Mouse (Mus musculus) inflammation-experienced regulatory T-cells, adult 6 months (primary cell): ENCODE results near the gene Stk10. TPM values are rescaled to one million over a fixed set of nuclear protein-coding genes. Genes with fewer than 3 reads are reported as not detected.

Source experiments
- ATAC-seq: one replicate; pipeline ENCODE4 v1.8.0; 2017
- polyA plus RNA-seq, 3 experiments: library from polyadenylated mRNA; unstranded; fragments of 100-300 nt; shearing (Covaris generic); gene quantifications; one replicate each; pipeline ENCODE4 v1.2.1; 2017

Gene Stk10
- polyA plus RNA-seq, 3 experiments from 2014 or later: 70.6 to 116 (median 97.1) TPM

DNA sequence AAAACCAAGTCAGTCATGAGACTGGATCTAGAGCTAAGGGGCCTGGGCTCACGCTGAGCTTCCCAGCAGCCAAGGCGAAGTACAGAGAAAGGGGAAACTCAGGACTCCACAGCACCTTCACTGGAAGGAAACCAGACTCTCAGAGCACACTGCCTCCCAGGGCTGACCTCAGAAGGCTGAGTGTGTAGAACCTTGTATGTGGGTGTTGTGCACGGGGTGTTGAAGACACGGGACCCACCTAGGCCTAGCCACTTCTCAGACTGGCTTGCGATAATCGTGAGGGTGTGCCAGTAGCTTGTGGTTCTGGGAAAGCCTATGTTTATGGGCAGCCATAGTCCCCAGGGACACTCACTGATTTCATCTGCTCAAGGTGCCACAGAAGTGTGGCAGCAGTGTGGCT lies 38.0 kb downstream of the Stk10 start:
- peak; percentile 64 for ATAC-seq

DNA sequence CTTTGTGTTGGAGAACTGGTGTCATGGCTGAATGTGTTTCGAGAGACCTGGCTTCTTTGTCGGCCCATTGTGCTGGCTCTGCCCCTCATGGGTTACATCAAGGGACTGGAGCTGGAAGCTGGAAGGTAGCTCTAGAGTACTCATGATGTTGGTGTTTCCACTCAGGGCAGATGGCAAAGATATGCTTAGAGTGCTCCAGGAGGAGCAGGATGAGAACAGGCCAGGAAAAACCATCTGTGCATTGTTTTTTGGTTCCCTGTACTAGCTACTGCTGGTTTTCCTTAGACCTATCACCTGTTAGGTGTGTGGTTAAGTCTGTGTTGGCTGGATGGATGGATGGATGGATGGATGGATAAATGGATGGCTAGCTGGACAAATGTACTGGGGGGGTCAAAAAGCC lies 40.6 kb downstream of the Stk10 start:
- ATAC-seq: no peak

DNA sequence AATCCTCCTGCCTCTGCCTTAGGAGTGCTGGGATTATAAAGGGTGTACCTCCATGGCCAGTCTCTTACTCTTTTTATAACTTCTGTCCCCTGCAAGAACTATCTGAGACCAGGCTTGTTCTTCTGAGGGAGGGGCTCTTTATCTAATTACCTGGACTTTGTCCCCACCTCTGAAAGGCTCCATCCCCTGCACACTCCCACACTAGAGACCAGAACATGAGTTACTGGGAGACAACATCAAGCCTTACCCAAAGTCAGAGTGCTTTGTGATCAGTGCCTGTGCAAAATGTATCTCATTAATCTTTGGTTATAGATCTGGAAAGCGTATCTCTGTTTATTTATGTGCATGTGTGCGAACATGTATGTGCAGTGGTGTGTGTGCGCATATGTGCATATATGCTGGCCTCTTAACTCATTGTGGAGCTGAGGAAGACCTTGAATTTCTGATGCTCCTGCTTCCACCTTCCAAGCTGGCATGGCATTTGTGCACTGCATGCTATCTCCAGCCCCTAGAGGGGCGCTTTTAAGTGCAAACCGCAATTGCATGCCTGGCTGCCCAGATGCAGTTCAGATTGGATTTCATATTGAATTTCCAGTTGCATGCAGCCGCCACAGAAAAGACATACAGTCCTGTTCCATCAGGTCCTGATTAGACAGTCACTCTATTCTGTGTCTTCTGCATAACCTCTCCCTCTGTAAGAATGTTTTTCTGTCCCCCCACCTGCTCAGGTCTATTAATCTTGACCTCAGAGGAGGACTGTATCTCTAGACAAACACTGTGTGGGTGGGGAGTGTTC lies 43.1 kb downstream of the Stk10 start:
- ATAC-seq: no peak

DNA sequence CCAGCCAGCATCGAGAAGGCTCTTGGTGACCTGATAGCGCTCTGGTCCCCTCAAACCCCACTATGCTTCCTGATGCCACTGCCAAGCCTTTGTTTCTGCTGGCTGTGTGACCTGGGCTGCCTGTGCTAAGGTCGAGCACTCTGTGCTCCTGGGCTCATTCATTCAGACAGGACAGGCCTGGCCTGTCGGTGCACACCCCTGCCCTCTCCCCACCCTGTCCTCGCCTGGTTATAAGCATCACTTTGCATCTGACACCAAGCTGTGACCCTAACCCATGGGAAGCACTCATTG lies 43.6 kb downstream of the Stk10 start:
- no peak for ATAC-seq

DNA sequence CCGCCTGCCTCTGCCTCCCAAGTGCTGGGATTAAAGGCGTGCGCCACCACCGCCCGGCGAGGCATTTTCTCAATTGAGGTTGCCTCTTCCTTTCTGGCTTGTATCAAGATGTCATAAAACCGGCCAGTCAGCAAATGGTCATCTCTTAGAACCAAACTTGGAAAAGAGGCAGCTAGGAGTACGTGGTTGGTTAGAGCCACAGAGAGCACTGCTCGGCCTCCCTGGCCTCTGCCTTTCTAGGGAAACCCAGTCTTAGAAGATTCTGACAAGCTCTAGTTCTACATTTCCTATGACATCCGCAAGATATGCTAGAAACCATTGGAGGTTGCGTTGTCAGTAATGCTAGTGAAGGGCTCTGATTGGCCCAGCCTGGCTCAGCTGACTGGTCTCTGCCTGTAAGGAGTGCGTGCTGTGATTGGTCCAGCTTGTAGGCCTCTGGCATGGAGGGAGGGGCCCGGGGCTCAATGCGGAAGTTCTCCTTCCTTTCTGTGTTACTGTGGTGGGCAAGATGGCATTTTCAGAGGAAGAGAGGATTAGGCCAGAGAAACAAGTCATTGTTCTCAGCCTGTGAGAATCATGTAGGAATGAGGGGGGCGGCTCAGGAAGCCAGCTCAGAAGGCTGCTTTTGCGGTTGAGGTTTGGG lies 47.3 kb downstream of the Stk10 start:
- peak; percentile 82 for ATAC-seq

DNA sequence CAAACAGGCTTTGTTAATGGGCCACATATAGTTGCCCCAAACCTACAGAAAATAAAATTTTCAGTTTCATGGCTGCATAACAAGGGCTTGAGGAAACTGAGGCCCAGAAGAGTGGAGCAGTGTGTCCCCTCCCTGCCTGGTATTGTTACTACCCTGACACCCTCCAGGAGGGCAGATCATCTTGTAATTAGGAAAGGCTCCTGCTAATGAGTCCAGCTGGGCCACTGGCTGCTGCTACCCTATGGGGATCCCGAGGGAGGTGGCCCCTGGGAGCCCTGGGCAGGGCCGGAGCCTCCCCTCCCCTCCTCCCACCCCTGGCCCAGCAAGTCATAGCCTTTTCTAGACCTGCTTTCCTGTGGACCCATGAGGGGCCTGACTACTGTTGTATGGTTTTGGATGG lies 47.9 kb downstream of the Stk10 start:
- ATAC-seq: no peak

DNA sequence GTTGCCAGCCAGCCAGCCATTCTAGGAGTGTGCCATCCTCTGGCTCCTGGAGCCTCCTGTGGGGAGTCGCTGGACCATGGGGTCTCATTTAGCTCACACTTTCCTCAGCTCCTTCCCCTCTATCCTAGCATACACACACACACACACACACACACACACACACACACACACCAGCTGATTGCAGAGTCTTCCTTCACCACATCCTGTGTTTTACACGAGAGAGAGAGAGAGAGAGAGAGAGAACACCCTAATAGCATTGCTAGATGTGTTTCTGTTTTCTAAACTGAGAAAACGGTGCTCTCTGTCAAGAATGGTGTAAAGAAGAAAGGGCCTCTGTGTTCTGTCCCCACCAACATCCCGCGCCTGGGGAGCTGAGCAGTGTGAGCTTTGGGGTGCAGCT lies 49.7 kb downstream of the Stk10 start:
- peak; percentile 68 for ATAC-seq

DNA sequence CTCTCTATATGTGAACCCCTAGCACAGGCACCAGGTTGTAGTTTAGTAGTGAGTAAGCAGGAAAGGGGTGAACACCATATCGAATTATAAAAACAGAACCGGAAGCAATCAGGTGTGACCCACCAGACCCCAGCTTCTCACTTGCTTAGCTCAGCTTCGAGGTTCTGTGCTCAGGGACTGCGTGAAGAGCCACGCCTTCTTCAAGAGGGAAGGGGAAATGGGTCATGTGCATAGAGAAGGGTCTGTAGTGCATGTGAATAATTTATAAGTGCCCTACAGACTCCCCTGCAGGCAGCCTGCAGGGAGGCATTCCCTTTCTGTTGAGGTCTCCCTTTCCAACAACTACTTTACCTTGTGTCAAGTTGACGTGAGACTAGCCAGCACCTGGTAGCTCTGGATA lies 52.9 kb downstream of the Stk10 start:
- no peak for ATAC-seq

DNA sequence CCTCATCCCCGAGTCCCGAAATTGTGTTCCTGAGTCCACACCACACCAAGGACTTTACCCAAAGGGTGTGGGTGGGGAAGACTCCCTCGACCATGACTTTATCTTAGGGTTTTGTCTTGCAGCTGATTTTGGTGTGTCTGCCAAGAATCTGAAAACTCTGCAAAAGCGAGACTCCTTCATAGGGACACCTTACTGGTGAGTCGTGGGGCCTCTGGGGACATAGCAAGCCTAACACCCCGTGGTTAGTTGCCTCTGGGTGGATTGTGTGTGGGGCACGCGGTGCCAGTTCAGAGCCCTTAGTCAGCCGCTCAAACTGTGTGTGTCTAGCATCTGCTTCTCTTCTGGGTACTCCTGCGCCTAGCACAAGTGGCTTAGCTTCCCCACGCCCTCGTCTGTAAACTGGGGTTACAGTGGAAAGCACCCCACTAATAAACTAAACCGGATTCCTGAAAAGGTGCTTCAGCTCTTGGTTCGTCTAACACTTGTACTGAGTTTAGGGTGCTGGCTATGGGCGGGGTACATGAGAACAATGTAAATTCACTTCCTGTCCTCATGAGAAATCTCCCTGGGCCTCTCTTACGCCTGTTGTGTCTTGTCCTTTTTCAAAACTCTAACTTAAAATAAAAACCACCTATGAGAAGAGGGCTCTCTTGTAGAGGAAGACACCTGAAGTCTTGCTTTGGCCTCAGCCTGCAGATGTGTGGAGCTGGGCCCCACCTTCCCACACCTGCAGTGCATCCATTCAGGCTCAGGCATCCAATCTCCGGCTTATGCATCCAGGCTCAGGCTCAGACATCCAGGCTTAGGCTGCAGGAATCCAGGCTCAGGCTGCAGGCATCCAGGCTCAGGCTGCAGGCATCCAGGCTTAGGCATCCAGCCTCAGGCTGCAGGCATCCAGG lies 54.3 kb downstream of the Stk10 start:
- peak; percentile 70 for ATAC-seq

DNA sequence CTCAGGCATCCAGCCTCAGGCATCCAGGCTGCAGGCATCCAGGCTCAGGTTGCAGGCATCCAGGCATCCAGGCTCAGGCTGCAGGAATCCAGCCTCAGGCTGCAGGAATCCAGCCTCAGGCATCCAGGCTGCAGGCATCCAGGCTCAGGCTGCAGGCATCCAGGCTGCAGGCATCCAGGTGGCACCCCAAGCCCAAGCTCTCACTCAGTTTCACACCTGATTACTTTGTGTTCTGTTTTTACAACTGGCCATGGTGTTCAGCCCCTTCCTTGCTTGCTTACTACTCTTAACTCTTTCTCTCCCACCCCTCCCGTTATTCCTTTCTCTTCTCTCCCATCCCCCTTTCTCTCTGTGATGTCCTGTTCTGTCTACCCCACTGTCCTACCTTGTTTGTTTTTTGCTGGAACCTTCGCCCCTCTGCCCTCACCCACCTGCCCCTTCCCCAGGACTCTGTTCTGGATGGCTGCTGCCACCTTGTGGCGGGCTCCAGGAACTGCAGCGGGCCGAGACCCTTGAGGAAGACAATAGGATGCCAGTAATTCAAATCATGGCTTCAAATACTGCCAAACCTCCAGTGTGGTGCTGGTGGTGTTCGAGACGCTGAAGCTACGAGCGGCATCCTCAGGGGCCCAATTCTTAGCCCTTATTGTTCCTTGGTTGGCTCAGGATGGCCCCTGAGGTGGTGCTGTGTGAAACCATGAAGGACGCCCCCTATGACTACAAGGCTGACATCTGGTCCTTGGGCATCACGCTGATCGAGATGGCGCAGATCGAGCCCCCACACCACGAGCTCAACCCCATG lies 55.2 kb downstream of the Stk10 start:
- ATAC-seq: no peak

DNA sequence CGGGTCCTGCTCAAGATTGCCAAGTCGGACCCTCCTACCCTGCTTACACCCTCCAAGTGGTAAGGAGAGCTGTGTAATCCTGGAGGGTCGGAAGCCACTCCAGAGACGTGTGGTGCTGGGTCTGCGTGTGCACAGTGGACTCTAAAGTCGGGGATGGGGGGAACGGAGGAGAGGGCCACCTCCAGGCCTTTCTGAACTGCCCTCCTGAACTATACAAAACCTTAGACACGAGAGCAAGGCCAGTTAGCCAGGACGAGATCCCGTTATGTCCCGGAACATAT lies 55.7 kb downstream of the Stk10 start:
- ATAC-seq: no peak

DNA sequence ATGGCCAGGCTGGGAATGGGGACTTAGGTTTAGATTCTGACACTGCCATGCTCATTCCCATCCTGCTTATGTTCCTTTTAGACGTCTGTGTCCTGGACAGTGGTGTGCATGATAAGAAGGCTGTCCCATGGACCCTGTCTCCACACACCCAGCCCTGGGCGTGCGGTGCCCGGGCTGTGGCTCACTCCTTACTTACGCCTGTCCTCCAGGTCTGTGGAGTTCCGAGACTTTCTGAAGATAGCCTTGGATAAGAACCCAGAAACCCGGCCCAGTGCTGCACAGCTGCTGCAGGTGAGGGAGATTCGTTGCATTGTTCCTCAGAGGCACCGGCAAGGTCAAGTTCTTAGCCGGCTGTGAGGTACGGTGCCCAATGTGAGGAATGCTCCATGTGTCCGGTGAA lies 56.1 kb downstream of the Stk10 start:
- ATAC-seq: no peak

DNA sequence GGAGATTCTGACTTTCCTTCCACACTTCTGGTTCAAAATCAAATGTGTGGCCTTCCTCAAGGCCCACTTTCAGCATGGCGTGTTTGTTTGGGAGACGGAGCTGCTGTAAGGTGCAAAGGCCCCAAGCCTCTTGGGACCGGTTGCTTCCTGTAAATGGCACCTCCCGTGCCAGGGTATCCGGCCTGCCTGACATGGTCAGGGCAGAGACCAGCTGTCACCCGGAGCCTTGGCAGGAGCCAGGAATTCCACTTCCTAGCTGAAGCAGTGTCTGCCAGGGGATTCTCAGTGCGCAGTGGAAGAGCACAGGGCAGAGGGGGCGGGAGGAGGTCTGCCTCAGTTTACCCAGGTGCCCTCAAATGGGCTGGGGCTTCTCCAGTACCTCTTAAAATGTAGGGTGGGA lies 56.7 kb downstream of the Stk10 start:
- no peak for ATAC-seq

DNA sequence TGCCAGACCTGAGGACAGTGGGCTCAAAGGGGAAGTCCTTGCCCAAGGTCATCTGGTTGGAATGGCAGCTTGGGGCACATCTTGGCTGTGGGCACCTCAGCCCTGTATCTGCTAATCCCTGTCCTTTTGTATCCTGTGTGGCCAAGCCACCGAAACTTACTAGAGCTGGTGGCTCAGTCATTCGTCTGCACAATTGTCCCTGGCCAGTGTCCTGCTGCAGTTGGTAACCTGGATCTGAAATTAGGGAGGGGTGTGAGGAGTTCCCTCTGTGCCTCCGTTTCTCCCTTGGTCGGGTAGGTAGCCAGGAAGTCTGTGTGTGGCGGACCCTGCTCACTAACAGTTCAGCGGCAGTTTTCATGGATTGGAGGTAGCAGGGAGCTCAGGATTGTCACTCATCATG lies 57.1 kb downstream of the Stk10 start:
- no peak for ATAC-seq

DNA sequence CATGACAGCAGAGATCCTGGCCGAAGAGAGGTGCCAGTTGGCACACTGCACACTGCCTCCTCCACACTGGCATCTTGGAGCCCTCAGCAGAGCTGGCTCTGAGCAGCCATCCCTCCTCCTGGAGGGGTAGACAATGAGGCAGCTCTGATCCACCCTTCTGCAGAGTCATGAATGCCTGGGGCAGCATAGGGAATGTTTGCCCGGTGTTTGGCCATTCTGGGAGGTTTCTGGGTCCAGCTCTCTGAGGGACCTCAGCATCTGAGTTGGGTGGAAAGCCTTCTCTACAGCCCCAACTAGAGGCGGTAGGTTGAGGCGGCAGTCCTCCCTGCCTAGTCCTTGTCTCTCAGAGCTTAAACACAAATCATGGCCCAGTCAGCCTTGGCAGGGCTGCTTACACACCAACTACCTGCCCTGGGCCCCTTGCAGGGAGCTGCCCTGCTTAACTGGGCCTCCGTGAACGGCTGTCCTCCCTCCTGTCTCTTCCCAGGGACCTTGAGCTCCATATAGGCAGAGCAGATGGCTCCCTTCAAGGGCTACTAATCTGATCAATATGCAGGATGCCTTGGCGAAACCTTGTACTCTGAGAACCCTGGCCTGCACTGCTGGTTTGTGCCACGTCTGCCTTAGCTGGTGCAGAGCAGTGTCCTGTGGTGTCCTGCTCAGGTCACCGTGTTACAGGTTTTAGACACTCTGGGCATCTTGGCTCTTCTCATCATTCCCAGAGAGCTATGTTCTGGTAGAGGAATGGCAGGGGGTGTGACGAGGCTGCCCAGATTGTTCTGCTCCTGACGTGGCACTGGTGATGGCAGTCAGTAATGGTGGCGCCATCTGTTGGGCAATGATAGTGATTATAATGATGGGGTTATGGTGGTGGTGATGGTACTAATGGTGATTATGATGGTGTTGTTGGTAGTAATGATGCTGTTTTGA lies 59.1 kb downstream of the Stk10 start:
- peak; percentile 34 for ATAC-seq

DNA sequence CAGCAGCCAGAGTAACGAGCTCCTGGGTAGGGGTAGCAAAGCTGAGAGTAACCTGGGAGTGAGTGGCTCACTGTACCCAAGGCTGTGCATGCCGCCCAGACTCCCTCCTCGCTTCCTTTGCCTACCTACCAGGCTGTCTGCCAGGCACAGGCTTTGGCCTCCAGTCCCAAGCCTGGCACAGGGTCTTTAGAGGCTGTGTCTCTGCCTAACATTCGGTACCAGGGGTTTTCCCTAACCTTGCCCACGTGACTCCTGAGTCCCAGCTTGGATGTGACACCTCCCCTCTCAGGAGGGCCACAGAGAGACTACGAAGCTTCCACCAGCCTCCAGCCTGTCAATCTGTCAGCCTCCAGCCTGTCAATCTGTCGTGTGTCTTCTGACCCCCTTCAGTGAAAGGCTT lies 60.0 kb downstream of the Stk10 start:
- no peak for ATAC-seq

DNA sequence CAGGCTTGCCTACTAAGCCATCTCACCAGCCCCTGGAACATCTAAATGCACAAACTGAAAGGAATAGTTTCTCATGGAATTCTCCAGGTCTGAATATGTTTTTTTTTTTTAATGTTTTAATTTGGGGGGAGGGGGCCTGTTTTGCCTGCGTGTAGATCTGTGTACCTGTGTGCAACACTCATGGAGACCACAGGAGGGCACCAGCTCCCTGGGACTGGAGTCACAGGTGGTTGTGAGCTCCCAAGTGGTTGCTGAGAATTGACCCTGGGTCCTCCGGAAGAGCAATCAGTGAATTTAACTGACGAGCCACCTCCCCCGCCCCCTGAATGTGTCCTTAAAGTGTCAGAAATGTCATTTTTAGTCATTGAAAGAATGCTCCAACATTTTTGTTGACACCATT lies 61.0 kb downstream of the Stk10 start:
- no peak for ATAC-seq

DNA sequence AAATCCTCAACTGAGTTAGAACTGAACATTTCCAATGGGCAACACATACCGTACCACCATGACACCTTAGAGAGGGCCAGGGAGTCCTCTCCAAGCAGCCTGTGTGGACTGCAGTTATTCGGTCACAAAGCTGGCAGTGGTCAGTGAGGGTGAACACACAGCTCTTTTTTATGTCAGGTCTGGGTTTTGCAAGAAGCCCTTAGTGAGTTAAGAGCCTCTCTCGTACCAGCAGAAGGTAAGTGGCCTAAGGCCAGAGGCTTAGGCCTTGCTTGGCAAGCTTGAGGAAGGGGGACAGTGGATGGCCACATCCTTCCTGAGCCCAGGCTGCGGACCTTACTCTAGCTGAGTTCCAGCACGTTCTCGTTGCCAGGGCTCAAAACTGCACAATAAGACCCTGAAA lies 67.3 kb downstream of the Stk10 start:
- no peak for ATAC-seq

DNA sequence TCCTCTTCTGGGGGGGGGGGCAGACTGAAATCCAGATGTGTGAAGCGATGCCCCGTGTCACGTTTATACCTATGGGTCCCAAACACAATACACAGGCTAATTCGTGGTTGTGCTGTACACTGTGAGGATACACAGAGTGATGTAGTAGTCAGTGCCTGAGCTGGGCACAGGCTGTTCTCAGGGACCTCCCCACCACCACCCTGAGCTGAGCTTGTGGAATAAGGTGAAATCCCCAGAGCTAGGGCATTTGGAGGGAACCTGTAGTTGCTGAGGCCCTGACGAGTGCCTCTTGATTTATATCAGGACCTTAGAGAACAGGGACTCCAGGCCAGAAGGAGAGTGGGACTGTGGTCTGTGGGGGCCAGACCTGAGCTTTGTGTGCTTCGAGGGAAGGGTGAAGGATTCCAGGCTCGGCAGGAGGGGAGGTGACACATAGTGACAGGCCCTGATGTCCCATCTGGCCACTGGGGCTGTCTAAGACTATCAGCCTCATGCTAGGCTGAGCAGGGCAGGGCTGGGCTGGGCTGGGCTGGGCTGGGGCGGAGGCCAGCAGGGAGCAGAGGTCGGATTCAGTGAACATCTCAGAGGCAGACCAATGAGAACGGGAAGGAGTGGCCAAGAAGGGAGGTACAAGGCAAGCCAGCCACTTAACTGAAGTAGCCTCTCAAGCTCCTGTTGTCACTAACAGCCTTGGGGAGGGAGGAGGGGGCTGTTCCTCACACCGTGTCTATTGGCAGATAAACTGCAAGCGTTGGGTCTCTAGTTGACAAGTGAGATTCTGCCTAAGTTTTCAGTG lies 68.6 kb downstream of the Stk10 start:
- ATAC-seq: no peak

DNA sequence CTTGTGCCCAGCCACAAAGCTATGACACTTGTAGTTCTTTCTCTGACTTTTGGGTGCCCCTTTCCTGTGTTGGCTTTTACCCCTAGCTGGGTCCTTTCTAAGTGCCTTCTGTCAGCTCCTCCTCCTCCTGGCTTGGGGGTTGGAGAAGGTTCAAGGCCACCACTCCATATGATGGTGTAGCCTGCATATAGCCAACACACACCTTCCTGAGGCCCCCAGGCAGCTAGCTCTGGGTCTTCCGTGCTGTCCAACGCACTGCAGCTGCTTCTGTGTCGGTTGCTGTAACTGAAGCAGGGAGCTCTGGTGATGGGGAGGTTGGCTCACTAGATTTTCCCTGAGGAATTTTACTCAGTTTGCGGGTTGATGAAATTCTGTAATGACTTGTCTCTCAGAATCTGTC lies 71.6 kb downstream of the Stk10 start:
- no peak for ATAC-seq
